Comparison of ENCODE assay signal across 23 mouse cellular contexts in genomic region chr2:130685426-130685825, GRCm38 (mm10). TPM values are rescaled to one million over a fixed set of nuclear protein-coding genes. Genes with fewer than 3 reads are reported as not detected.
"Had no signal": no experiment of that assay in that cellular context is flagged by ENCODE, and none has a peak within 500 bp of the region (broad histone marks: within the 10 kb centered on the region; RNA-seq: fewer than 3 reads in every experiment).

No protein-coding gene starts in this region.

- H3K27me3 ChIP-seq: liver, embryonic 15.5 days; lung, embryonic 15.5 days; midbrain, embryonic 12.5 days; neural tube, embryonic 13.5 days; neural tube, embryonic 15.5 days had no signal

- H3K4me1 ChIP-seq: liver, embryonic 15.5 days; lung, embryonic 15.5 days; midbrain, embryonic 10.5 days; midbrain, embryonic 12.5 days; neural tube, embryonic 13.5 days; neural tube, embryonic 15.5 days had no signal

- DNase-seq: liver, postnatal 0 days; lung, adult 2 months; lung, postnatal 14 days; lung, postnatal 36 days; midbrain, embryonic 14.5 days; retina, postnatal 1 day; right cerebral cortex, adult 18-20 months; right cerebral cortex, postnatal 25 days; right cerebral cortex, postnatal 4 days; spleen, adult 18-20 months; thymus, adult 18-20 months; thymus, postnatal 14 days; thymus, postnatal 36 days had no signal

- H3K4me3 ChIP-seq: liver, embryonic 15.5 days; lung, embryonic 15.5 days; midbrain, embryonic 10.5 days; midbrain, embryonic 12.5 days; myocyte; neural tube, embryonic 13.5 days; neural tube, embryonic 15.5 days had no signal

- ATAC-seq: liver, postnatal 0 days; lung, postnatal 0 days; midbrain, embryonic 16.5 days had no signal

- H3K9me3 ChIP-seq: liver, embryonic 15.5 days; lung, embryonic 15.5 days; midbrain, embryonic 10.5 days; midbrain, embryonic 12.5 days; neural tube, embryonic 13.5 days; neural tube, embryonic 15.5 days had no signal

RNA-seq across cellular contexts. Expression of gene Slc4a11, which starts 11.9 kb away (rescaled TPM):
- total RNA-seq: megakaryocyte-erythroid progenitor cell, adult 5-6 weeks had no signal
- polyA plus RNA-seq: liver, postnatal 0 days had no signal
